Mouse (Mus musculus) kidney, postnatal 10 days (tissue): ENCODE data around the gene Gm3676.
"Not testable (repeated sequence)": the region's sequence is repeated elsewhere in the genome, so short reads cannot be mapped to it uniquely, and the experiment has no call there.

Experiments
- DNase-seq: peaks from one replicate; pipeline ENCODE4 v3.0.0; 2021; ENCODE audit warnings: mixed read lengths

Gene Gm3676

DNA sequence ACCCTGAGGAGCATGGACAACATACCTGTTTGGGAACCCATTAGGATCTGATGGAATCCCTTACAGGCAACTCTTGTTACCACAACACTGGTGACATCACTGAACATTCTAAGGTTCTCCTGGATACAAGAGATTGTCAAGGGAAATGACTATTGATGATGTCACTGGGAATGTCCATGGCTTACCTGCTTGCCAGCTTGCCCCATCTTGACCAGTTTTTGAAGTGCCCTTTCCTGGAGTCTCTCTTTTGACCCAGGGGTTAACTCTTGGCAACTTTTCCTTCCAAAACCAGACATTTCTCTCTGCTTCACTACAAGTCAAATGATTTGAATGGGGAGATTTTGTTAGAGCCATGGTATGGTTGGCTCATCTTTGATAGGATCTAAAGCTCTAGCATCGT is at the start of gene Gm3676:
Gene Gm3676 (minus strand): TSS at position 101 of the 400 bp plus-strand sequence.
- not testable (repeated sequence) for DNase-seq

DNA sequence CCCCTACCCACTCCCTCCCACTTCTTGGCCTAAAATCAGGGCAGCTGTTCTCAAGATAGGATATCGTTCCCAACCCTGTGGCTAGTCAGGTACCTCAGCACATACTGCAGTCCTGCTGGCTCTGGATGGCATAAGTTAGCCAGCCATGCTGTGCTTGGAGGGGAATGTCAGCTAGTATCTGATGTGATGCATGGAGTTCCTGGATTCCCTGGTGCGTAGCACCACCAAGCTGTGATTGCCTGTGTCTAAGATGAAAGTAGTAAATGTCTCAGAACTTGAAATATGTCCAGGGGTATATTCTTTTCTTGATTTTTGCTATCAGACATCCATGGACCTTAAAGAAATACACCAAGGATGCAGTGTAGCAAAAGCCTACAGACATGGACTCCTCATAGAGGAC is 1.9 kb upstream of the Gm3676 start:
- not testable (repeated sequence) for DNase-seq

DNA sequence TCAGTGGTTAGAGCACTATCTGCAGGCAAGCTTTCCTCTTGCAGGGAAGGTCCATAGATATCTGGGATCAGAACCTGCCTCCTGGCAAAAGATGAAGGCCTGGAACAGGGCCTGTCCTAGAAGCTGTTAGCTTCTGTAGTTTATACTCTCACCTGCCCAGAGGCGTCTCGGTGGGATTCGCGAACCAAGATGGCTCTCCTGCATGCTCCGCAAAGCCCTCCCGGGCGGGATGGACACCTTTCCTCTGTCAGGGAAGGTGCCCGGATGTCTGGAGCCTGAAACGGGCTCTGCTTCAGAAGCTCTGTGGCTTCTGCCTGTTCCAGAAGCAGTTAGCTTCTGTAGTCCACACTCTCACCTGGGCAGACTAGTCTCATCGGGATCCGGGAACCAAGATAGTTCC is 16.1 kb downstream of the Gm3676 start:
- peak; percentile 5 for DNase-seq

DNA sequence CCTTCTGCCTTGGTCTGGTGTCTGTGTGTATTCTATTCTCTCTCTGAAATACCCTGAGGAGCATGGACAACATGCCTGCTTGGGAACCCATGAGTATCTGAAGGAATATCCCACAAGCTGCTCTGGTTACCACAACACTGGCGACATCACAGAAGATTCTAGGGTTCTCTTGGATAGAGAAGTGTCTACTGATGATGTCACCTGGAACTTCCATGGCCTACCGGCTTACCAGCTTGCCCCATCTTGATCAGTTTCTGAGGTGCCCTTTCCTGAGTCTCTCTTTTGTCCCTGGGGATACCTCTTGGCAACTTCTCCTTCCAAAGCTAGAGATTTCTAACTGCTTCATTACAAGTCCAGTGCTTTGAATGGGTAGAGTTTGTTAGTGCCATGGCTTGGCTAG is 21.8 kb downstream of the Gm3676 start, which contains the start of gene Gm3072:
Gene Gm3072 (minus strand): TSS at position 101 of the 400 bp plus-strand sequence.
- DNase-seq, result not testable (repeated sequence)

DNA sequence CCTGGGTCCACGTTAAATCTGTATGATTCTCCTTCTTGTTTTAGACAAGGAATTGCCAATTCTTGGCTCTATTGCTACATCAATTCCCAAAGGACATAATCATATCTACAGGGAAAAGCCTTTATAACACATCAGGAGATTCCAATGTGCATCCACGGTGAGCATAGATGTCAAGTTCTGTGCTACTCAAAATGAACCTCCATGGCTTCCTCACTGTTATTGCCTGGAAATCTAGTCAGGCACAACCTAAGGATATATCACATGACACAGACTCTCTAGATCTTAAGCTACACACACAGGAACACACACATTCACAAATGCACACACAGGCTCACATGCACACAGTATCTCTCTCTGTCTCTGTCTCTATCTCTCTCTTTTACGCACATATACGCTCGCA is 23.8 kb downstream of the Gm3676 start:
- not testable (repeated sequence) for DNase-seq

DNA sequence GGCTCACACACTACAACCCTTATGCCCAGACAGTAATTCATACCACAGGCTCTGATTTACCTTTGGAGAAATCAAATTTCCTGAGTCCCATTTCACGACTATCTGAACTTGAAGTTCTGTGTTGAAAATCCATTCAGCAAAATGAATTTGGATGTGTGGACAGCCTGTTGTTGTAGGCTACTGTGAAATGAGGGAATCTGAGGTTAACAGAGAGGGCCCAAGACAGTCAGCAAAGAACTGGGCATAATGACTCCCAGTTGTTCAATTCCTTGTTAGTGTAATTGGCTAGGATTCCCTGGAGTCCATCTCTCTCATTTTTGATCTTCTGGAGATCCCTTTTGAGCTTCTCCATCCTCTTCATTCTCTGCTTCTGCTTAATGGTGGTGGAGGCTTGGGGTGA is 35.6 kb downstream of the Gm3676 start:
- DNase-seq, result not testable (repeated sequence)

DNA sequence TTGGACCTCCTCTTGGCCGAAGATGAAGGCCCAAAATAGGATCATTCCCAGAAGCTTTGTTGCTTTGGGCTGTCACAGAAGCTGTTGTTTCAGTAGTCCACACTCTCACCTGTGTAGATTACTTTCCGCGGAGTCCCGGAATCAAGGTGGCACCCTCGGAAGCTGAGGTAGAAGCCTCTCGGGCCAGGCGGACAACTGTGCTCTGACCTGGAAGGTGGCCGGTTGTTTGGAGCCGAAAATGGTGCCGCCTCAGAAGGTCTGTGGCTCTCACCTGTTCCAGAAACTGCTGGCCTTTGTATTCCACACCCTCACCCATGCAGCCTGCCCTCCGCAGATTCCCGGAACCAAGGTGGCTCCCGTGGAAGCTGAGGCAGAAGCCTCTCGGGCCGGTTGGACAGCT is 45.4 kb downstream of the Gm3676 start:
- DNase-seq, result not testable (repeated sequence)
